Mouse (Mus musculus) MEL (cell line): ENCODE data around the gene Sde2. TPM values are rescaled to one million over a fixed set of nuclear protein-coding genes. Genes with fewer than 3 reads are reported as not detected.

Experiments used
- DNase-seq: peaks from one replicate; pipeline ENCODE4 v3.0.0; 2011; ENCODE audit warnings: low read depth, low spot score
- H3K27ac ChIP-seq: 2 replicates; pipeline ENCODE4 v1.5.1; 2012; ENCODE audit warnings: low read depth, mild to moderate bottlenecking, control low read depth, low read length, moderate library complexity; ENCODE audit not compliant: control insufficient read depth
- H3K27me3 ChIP-seq, 2 experiments: fragments of 150-350 bp in 1 of 2; sonication (generic) in 1 of 2; 2 replicates each; pipeline ENCODE4 v1.6.1; 2012; ENCODE audit warnings: low read length in 2 of 2, mild to moderate bottlenecking in 2 of 2, improper control_type of control experiment in 1 of 2, moderate library complexity in 1 of 2; ENCODE audit not compliant: insufficient read depth in 2 of 2, control insufficient read depth in 1 of 2
- H3K36me3 ChIP-seq, 2 experiments: 2 replicates each; pipeline ENCODE4 v1.6.1; 2012 to 2014; ENCODE audit warnings: low read length in 2 of 2, improper control_type of control experiment in 1 of 2, inconsistent platforms in 1 of 2, mild to moderate bottlenecking in 1 of 2; ENCODE audit not compliant: insufficient read depth in 2 of 2, control insufficient read depth in 1 of 2
- H3K4me1 ChIP-seq, 2 experiments: fragments of 150-350 bp in 1 of 2; sonication (generic) in 1 of 2; 2 replicates each; pipeline ENCODE4 v1.6.1; 2012; ENCODE audit warnings: low read length in 2 of 2, improper control_type of control experiment in 1 of 2, mild to moderate bottlenecking in 1 of 2; ENCODE audit not compliant: insufficient read depth in 2 of 2, control insufficient read depth in 1 of 2
- H3K4me3 ChIP-seq, 2 experiments: fragments of 150-350 bp in 1 of 2; sonication (generic) in 1 of 2; 2 replicates each; pipeline ENCODE4 v1.5.1; 2012; ENCODE audit warnings: low read depth in 2 of 2, low read length in 2 of 2, mild to moderate bottlenecking in 2 of 2, moderate library complexity in 2 of 2, control low read depth in 1 of 2, improper control_type of control experiment in 1 of 2; ENCODE audit not compliant: control insufficient read depth in 1 of 2, insufficient read depth in 1 of 2
- H3K79me2 ChIP-seq: 2 replicates; pipeline ENCODE4 v1.6.1; 2012; ENCODE audit warnings: mild to moderate bottlenecking, low read length, moderate library complexity; ENCODE audit not compliant: control insufficient read depth, poor library complexity, insufficient read depth
- H3K9ac ChIP-seq: 2 replicates; pipeline ENCODE4 v1.6.1; 2012; ENCODE audit warnings: low read depth, mild to moderate bottlenecking, control low read depth, low read length, moderate library complexity; ENCODE audit not compliant: control insufficient read depth, poor library complexity, severe bottlenecking
- H3K9me3 ChIP-seq: fragments of 150-350 bp; sonication (generic); replicated peaks from 2 replicates; pipeline ENCODE4 v1.6.1; 2012; ENCODE audit warnings: mild to moderate bottlenecking, low read length, improper control_type of control experiment, moderate library complexity; ENCODE audit not compliant: insufficient read depth
- CHD1 ChIP-seq: IDR thresholded peaks from 2 replicates; pipeline ENCODE4 v1.6.1; 2012; ENCODE audit warnings: low read depth, mild to moderate bottlenecking, inconsistent platforms, low read length, improper control_type of control experiment
- ELF1 ChIP-seq: IDR thresholded peaks from 2 replicates; pipeline ENCODE4 v1.6.1; 2014; ENCODE audit warnings: low read depth, mild to moderate bottlenecking, inconsistent platforms, low read length, improper control_type of control experiment, moderate library complexity
- EP300 ChIP-seq, 2 experiments: IDR thresholded peaks; 2 replicates each; pipeline ENCODE4 v1.6.1; 2011; ENCODE audit warnings: improper control_type of control experiment in 2 of 2, low read length in 2 of 2, low read depth in 1 of 2, mild to moderate bottlenecking in 1 of 2
- ETS1 ChIP-seq: IDR thresholded peaks from 2 replicates; pipeline ENCODE4 v1.6.1; 2012; ENCODE audit warnings: low read depth, mild to moderate bottlenecking, inconsistent platforms, low read length, improper control_type of control experiment, moderate library complexity
- HCFC1 ChIP-seq: IDR thresholded peaks from 2 replicates; pipeline ENCODE4 v1.6.1; 2012; ENCODE audit warnings: low read depth, mild to moderate bottlenecking, inconsistent platforms, low read length, improper control_type of control experiment, moderate library complexity
- MAX ChIP-seq: IDR thresholded peaks from 2 replicates; pipeline ENCODE4 v1.6.1; 2011; ENCODE audit warnings: low read length, improper control_type of control experiment
- MEF2A ChIP-seq: IDR thresholded peaks from 2 replicates; pipeline ENCODE4 v1.6.1; 2014; ENCODE audit warnings: low read depth, mild to moderate bottlenecking, inconsistent platforms, low read length, improper control_type of control experiment; ENCODE audit not compliant: poor library complexity, insufficient replicate concordance, severe bottlenecking; ENCODE audit errors: extremely low read depth
- MXI1 ChIP-seq: IDR thresholded peaks from 2 replicates; pipeline ENCODE4 v1.6.1; 2011; ENCODE audit warnings: mild to moderate bottlenecking, low read depth, low read length, improper control_type of control experiment
- NELFE ChIP-seq: IDR thresholded peaks from 2 replicates; pipeline ENCODE4 v1.6.1; 2011; ENCODE audit warnings: low read depth, low read length, improper control_type of control experiment
- POLR2A ChIP-seq, 2 experiments: IDR thresholded peaks; 2 replicates each; pipeline ENCODE4 v1.6.1; 2011 to 2012; ENCODE audit warnings: low read length in 2 of 2, mild to moderate bottlenecking in 2 of 2, control low read depth in 1 of 2, improper control_type of control experiment in 1 of 2, low read depth in 1 of 2, moderate library complexity in 1 of 2; ENCODE audit not compliant: control insufficient read depth in 1 of 2, insufficient read depth in 1 of 2, poor library complexity in 1 of 2
- POLR2AphosphoS2 ChIP-seq: IDR thresholded peaks from 2 replicates; pipeline ENCODE4 v1.6.1; 2011; ENCODE audit warnings: low read length, improper control_type of control experiment
- POLR2AphosphoS5 ChIP-seq: IDR thresholded peaks from 2 replicates; pipeline ENCODE4 v1.6.1; 2012; ENCODE audit warnings: low read depth, borderline replicate concordance, mild to moderate bottlenecking, inconsistent platforms, low read length, moderate library complexity, mixed read lengths
- RAD21 ChIP-seq: IDR thresholded peaks from 2 replicates; pipeline ENCODE4 v1.6.1; 2011; ENCODE audit warnings: mild to moderate bottlenecking, low read depth, low read length, improper control_type of control experiment
- RCOR1 ChIP-seq: IDR thresholded peaks from 2 replicates; pipeline ENCODE4 v1.6.1; 2012; ENCODE audit warnings: low read depth, mild to moderate bottlenecking, inconsistent platforms, low read length, improper control_type of control experiment
- SIN3A ChIP-seq: IDR thresholded peaks from 2 replicates; pipeline ENCODE4 v1.6.1; 2012; ENCODE audit warnings: low read length, improper control_type of control experiment, inconsistent platforms
- TBP ChIP-seq: IDR thresholded peaks from 2 replicates; pipeline ENCODE4 v1.8.0; 2011; ENCODE audit warnings: low read depth, low read length, improper control_type of control experiment
- TCF12 ChIP-seq: IDR thresholded peaks from 2 replicates; pipeline ENCODE4 v1.6.1; 2014; ENCODE audit warnings: low read depth, mild to moderate bottlenecking, inconsistent platforms, low read length, improper control_type of control experiment, moderate library complexity
- USF1 ChIP-seq: IDR thresholded peaks from 2 replicates; pipeline ENCODE4 v1.6.1; 2014; ENCODE audit warnings: low read depth, mild to moderate bottlenecking, inconsistent platforms, low read length, improper control_type of control experiment, moderate library complexity
- polyA plus RNA-seq, 2 experiments: library from polyadenylated mRNA; stranded (reverse) in 1 of 2; unstranded in 1 of 2; fragments of >175 nt in 1 of 2; fragments of >200 nt in 1 of 2; gene quantifications; 2 replicates each; pipeline versions ENCODE4 v1.2.1 to v1.2.4; 2012; ENCODE audit warnings: low replicate concordance in 2 of 2, low read depth in 1 of 2; ENCODE audit not compliant: insufficient read length in 2 of 2, insufficient read depth in 1 of 2, missing spikeins in 1 of 2
- total RNA-seq: library from RNA; depleted of rRNA; stranded (reverse); fragments of 300-350 nt; gene quantifications from 2 replicates; pipeline ENCODE4 v1.2.3, GENCODE M21; 2012

Sde2 gene
- total and polyA plus RNA-seq, 3 experiments: 35.5 to 48.0 TPM; not detected in 1

- Histone ChIP-seq H3K4me3 (no peak overlapping the region), H3K9ac (no peak overlapping the region), H3K27ac (no peak overlapping the region), H3K79me2 (no peaks in the 10 kb centered on the region), H3K4me1 (peaks cover 2 to 29% of the 10 kb centered on the region in 2 experiments), H3K27me3 (0 out of 4 replicates have a peak, but pooled peaks cover 0 to 2% of the 10 kb centered on the region in 2 experiments), H3K9me3 (no peaks in the 10 kb centered on the region), H3K36me3 (peaks cover 0 to 6% of the 10 kb centered on the region in 2 experiments; a peak in 2 of 4 replicates)
- peak; percentile 81 for DNase-seq
- no peak for TF ChIP-seq POLR2AphosphoS2
- no peak for TF ChIP-seq RAD21
- TF ChIP-seq EP300 (IDR thresholded peaks at IDR 0.05; ENCODE audit: low read depth in 1 of 2, low read length in 2 of 2): peak in 1 of 2 experiments; percentile 37; a peak in 1 of 4 replicates
- peak; percentile 85 for TF ChIP-seq RCOR1
- peak; percentile 42; the same call in 1 of the 2 replicates for TF ChIP-seq SIN3A
- no peak for TF ChIP-seq CHD1
- no peak for TF ChIP-seq POLR2AphosphoS5
- TF ChIP-seq HCFC1: 0 out of 2 replicates have a peak, but pooled peaks have one; percentile 8
- peak; percentile 33; the same call in 1 of the 2 replicates for TF ChIP-seq ETS1
Observed at GRCm38 (mm10) chr1:180826634-180827033, 24.3 kb upstream of the Sde2 start.

DNA sequence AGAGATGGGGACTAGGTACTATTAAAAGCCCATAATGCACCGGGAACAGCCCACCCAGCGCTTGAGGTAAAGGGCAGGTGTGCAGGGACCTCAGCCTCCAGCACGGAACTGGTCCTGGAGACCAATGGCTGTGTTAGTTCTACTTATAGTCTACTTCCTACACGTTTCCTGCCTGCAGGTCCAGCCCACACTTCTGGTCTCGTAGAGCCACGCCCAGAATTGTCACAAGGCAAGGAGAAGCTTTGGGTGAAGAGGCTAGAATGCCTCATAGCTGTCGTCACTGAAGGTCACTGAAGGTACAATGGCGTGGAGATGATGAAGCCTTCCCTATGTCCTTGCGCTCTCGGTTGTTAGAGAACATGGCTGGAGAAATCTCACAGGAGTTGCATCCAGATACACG is 21.2 kb upstream of the Sde2 start:
- H3K27ac ChIP-seq: peak overlapping the region; percentile 33
- peak overlapping the region; percentile 38 to 52 for H3K4me3 ChIP-seq
- H3K4me1 ChIP-seq: peaks cover 0 to 24% of the 10 kb centered on the region in 2 experiments; a peak in 3 of 4 replicates

More for the DNA sequence above, 21.2 kb upstream of the Sde2 start:
- H3K79me2 ChIP-seq: no peaks in the 10 kb centered on the region
- H3K9ac ChIP-seq: peak overlapping the region; percentile 56
- peaks cover 0 to 6% of the 10 kb centered on the region in 2 experiments; a peak in 2 of 4 replicates for H3K36me3 ChIP-seq
- DNase-seq: peak; percentile 90
- peaks cover 0 to 5% of the 10 kb centered on the region in 2 experiments; a peak in 3 of 4 replicates for H3K27me3 ChIP-seq
- H3K9me3 ChIP-seq: no peaks in the 10 kb centered on the region
- TF ChIP-seq POLR2A (IDR thresholded peaks at IDR 0.05; ENCODE audit: control insufficient read depth in 1 of 2, insufficient read depth in 1 of 2, low read depth in 1 of 2, low read length in 2 of 2, poor library complexity in 1 of 2) (peak in 1 of 2 experiments; percentile 80; a peak in 3 of 4 replicates), SIN3A (peak; percentile 38; the same call in 1 of the 2 replicates), POLR2AphosphoS5 (peak; percentile 60; the same call in 1 of the 2 replicates), TBP (0 out of 2 replicates have a peak, but pooled peaks have one; percentile 72), MEF2A (no peak), POLR2AphosphoS2 (no peak; the same call in 1 of the 2 replicates), MAX (no peak), TCF12 (peak; percentile 29; the same call in 1 of the 2 replicates), NELFE (peak; percentile 74), HCFC1 (peak; percentile 57), USF1 (no peak), ELF1 (peak; percentile 69; the same call in 1 of the 2 replicates), MXI1 (0 out of 2 replicates have a peak, but pooled peaks have one; percentile 57), RAD21 (no peak)
